Mouse (Mus musculus): ENCODE measurements around the gene Gria1.

Gene Gria1

GRCm38 (mm10) chr11:57051666-57052562 is 40.7 kb downstream of the Gria1 start:
- DNase-seq (ENCODE audit: low spot score in 2 of 2), result no peak

- no peak for DNase-seq (ENCODE audit: low spot score in 2 of 2)
Measured at GRCm38 (mm10) chr11:57062441-57062840, 51.3 kb downstream of the Gria1 start.

- no peak for DNase-seq (ENCODE audit: low spot score in 2 of 2)
Measured at GRCm38 (mm10) chr11:57070196-57070901, 59.2 kb downstream of the Gria1 start.

GRCm38 (mm10) chr11:57072171-57072570 is 61.0 kb downstream of the Gria1 start:
- DNase-seq (ENCODE audit: low spot score in 2 of 2), result no peak

- no peak for DNase-seq (ENCODE audit: low spot score in 2 of 2)
Measured at GRCm38 (mm10) chr11:57079423-57079822, 68.2 kb downstream of the Gria1 start.

- peak; percentile 51 to 61 for DNase-seq (ENCODE audit: low spot score in 2 of 2)
Measured at GRCm38 (mm10) chr11:57089527-57089926, 78.3 kb downstream of the Gria1 start.

- no peak for DNase-seq (ENCODE audit: low spot score in 2 of 2)
Measured at GRCm38 (mm10) chr11:57090705-57091104, 79.5 kb downstream of the Gria1 start.

GRCm38 (mm10) chr11:57091276-57091914 is 80.2 kb downstream of the Gria1 start:
- DNase-seq (ENCODE audit: low spot score in 2 of 2), result no peak

GRCm38 (mm10) chr11:57100491-57100890 is 89.3 kb downstream of the Gria1 start:
- DNase-seq (ENCODE audit: low spot score in 2 of 2), result no peak

GRCm38 (mm10) chr11:57103751-57104254 is 92.6 kb downstream of the Gria1 start:
- DNase-seq (ENCODE audit: low spot score in 2 of 2), result no peak

- DNase-seq (ENCODE audit: low spot score in 2 of 2), result no peak
Measured at GRCm38 (mm10) chr11:57105683-57106082, 94.5 kb downstream of the Gria1 start.

GRCm38 (mm10) chr11:57112386-57112785 is 101.2 kb downstream of the Gria1 start:
- peak; percentile 48 to 55 for DNase-seq (ENCODE audit: low spot score in 2 of 2)

- DNase-seq (ENCODE audit: low spot score in 2 of 2), result no peak
Measured at GRCm38 (mm10) chr11:57114410-57114809, 103.2 kb downstream of the Gria1 start.

GRCm38 (mm10) chr11:57127066-57127465 is 115.9 kb downstream of the Gria1 start:
- no peak for DNase-seq (ENCODE audit: low spot score in 2 of 2)

GRCm38 (mm10) chr11:57140162-57140780 is 129.1 kb downstream of the Gria1 start:
- no peak for DNase-seq (ENCODE audit: low spot score in 2 of 2)

GRCm38 (mm10) chr11:57143681-57144080 is 132.5 kb downstream of the Gria1 start:
- DNase-seq (ENCODE audit: low spot score in 2 of 2), result no peak

GRCm38 (mm10) chr11:57145192-57145591 is 134.0 kb downstream of the Gria1 start:
- DNase-seq (ENCODE audit: low spot score in 2 of 2), result no peak

- DNase-seq (ENCODE audit: low spot score in 2 of 2), result no peak
Measured at GRCm38 (mm10) chr11:57145704-57146103, 134.5 kb downstream of the Gria1 start.

- DNase-seq (ENCODE audit: low spot score in 2 of 2), result no peak
Measured at GRCm38 (mm10) chr11:57151674-57152073, 140.5 kb downstream of the Gria1 start.

- peak in 1 of 2 experiments; percentile 54 for DNase-seq (ENCODE audit: low spot score in 2 of 2)
Measured at GRCm38 (mm10) chr11:57154998-57155397, 143.8 kb downstream of the Gria1 start.

- DNase-seq (ENCODE audit: low spot score in 2 of 2), result no peak
Measured at GRCm38 (mm10) chr11:57159412-57159811, 148.2 kb downstream of the Gria1 start.

GRCm38 (mm10) chr11:57160076-57160475 is 148.9 kb downstream of the Gria1 start:
- DNase-seq (ENCODE audit: low spot score in 2 of 2), result no peak

All from right cerebral cortex, postnatal 10 days (tissue).